Mouse (Mus musculus): ENCODE measurements around the gene Lyplal1. TPM values are rescaled to one million over a fixed set of nuclear protein-coding genes. Genes with fewer than 3 reads are reported as not detected.

Gene Lyplal1
- polyA plus RNA-seq, 1 experiment from 2014 or later, result 23.1 TPM

GRCm38 (mm10) chr1:186136636-186137380 lies 19.7 kb upstream of the Lyplal1 start:
- Histone ChIP-seq H3K36me3 (ENCODE audit: insufficient read depth) (no peaks in the 10 kb centered on the region), H3K4me2 (no peak overlapping the region), H3K27me3 (ENCODE audit: insufficient read depth, low read length) (no peaks in the 10 kb centered on the region), H3K4me1 (ENCODE audit: insufficient read depth) (peaks cover 5% of the 10 kb centered on the region), H3K27ac (ENCODE audit: low read depth) (peak overlapping the region; percentile 83), H3K4me3 (ENCODE audit: low read depth, low read length) (no peak overlapping the region), H3K9me3 (ENCODE audit: low read depth, low read length) (no peaks in the 10 kb centered on the region), H3K9ac (no peak overlapping the region)
- ATAC-seq (ENCODE audit: insufficient read depth) (no peak), DNase-seq (peak; percentile 46)
- 60% methylated on average over 6 of the region's 6 CpGs for WGBS
- TF ChIP-seq CTCF (IDR thresholded peaks at IDR 0.05; ENCODE audit: low read depth), result no peak

- Histone ChIP-seq H3K9me3 (ENCODE audit: low read depth, low read length) (no peaks in the 10 kb centered on the region), H3K27me3 (ENCODE audit: insufficient read depth, low read length) (no peaks in the 10 kb centered on the region), H3K27ac (ENCODE audit: low read depth) (no peak overlapping the region), H3K4me3 (ENCODE audit: low read depth, low read length) (no peak overlapping the region), H3K4me2 (no peak overlapping the region), H3K4me1 (ENCODE audit: insufficient read depth) (no peaks in the 10 kb centered on the region), H3K9ac (no peak overlapping the region), H3K36me3 (ENCODE audit: insufficient read depth) (no peaks in the 10 kb centered on the region)
- ATAC-seq (ENCODE audit: insufficient read depth), result no peak
- no peak for DNase-seq
- WGBS, result 75% methylated on average over 3 of the region's 3 CpGs
- no peak for TF ChIP-seq CTCF (IDR thresholded peaks at IDR 0.05; ENCODE audit: low read depth)
Measured at GRCm38 (mm10) chr1:186131465-186131864, 14.4 kb upstream of the Lyplal1 start.

DNA sequence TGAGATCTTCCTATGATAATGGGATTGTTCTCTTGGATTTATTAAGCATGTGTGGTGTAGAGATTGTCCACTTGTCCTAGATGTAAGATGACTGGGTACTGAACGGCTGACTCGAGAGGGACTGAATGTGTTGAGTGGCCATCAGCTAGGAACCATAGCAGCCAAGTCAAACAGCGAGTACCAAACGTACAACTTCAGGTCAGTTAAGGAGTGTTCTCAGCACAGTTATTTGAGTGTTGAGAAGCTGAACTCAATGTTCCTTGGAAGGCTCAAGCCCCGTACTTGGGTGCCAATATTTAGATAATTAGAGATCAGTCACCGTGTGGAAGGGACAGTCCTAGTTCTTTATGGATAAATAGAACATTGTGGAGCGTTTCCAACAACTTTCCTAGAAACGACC lies 11.8 kb upstream of the Lyplal1 start:
- Histone ChIP-seq H3K4me2 (no peak overlapping the region), H3K9me3 (ENCODE audit: low read depth, low read length) (no peaks in the 10 kb centered on the region), H3K27ac (ENCODE audit: low read depth) (no peak overlapping the region), H3K4me3 (ENCODE audit: low read depth, low read length) (no peak overlapping the region), H3K9ac (no peak overlapping the region), H3K4me1 (ENCODE audit: insufficient read depth) (no peaks in the 10 kb centered on the region), H3K36me3 (ENCODE audit: insufficient read depth) (no peaks in the 10 kb centered on the region), H3K27me3 (ENCODE audit: insufficient read depth, low read length) (no peaks in the 10 kb centered on the region)
- ATAC-seq (ENCODE audit: insufficient read depth) (no peak), DNase-seq (no peak)
- TF ChIP-seq CTCF (IDR thresholded peaks at IDR 0.05; ENCODE audit: low read depth), result no peak
- 73% methylated on average over 8 of the region's 8 CpGs for WGBS

DNA sequence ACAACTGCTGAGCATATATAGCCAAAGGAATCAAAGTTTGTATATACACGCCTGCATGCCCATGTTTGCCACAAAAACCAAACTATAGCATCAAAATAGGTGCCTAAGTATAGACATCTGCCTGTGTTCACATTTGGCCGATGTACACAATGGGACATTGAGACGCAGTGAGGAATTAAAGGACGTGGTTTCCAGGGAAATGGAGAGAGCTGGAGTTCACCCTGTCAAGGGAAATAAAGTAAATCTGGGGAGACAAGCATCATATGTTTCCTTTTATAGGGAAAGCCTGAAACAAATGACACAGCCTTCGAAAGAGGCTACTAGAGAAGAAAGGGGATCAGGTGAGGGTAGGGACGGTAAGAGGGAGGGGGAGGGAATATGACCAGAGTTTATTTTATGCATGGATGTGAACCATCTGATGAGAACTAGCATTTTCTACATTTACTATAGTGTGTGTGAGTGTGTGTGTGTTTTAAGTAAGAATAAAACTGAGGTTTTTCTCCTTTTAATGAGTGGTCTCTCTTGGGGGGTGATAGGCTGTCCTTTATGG lies 9.3 kb upstream of the Lyplal1 start:
- no peak overlapping the region for H3K27ac ChIP-seq (ENCODE audit: low read depth)
- no peaks in the 10 kb centered on the region for H3K9me3 ChIP-seq (ENCODE audit: low read depth, low read length)
- H3K36me3 ChIP-seq (ENCODE audit: insufficient read depth), result no peaks in the 10 kb centered on the region
- no peak overlapping the region for H3K4me3 ChIP-seq (ENCODE audit: low read depth, low read length)
- TF ChIP-seq CTCF (IDR thresholded peaks at IDR 0.05; ENCODE audit: low read depth), result no peak
- 66% methylated on average over 6 of the region's 6 CpGs for WGBS
- no peaks in the 10 kb centered on the region for H3K4me1 ChIP-seq (ENCODE audit: insufficient read depth)
- H3K27me3 ChIP-seq (ENCODE audit: insufficient read depth, low read length), result no peaks in the 10 kb centered on the region
- no peak for DNase-seq
- no peak overlapping the region for H3K4me2 ChIP-seq
- no peak for ATAC-seq (ENCODE audit: insufficient read depth)
- no peak overlapping the region for H3K9ac ChIP-seq

DNA sequence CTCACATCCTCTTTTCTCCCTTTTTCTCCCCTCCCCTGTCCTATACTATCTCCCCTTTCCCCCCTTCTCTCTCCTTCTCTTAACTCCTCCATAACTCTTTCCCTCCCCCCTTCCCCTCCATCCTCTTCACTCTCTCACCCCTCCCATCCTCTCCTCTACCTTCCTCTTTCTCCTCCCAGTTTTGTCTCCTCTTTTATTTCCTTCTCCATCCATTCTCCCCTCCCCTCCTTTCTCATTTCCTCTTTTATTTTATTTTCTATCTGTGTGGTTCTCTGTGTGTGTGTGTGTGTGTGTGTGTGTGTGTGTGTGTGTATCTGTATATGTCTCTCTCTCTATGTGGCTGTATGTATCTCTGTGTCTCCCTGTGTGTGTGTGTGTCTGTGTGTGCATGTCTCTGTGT lies 6.6 kb upstream of the Lyplal1 start:
- H3K4me3 ChIP-seq (ENCODE audit: low read depth, low read length), result no peak overlapping the region
- H3K9me3 ChIP-seq (ENCODE audit: low read depth, low read length), result no peaks in the 10 kb centered on the region
- no peak for DNase-seq
- no peak overlapping the region for H3K4me2 ChIP-seq
- ATAC-seq (ENCODE audit: insufficient read depth), result no peak
- H3K27ac ChIP-seq (ENCODE audit: low read depth), result no peak overlapping the region
- no peaks in the 10 kb centered on the region for H3K36me3 ChIP-seq (ENCODE audit: insufficient read depth)
- TF ChIP-seq CTCF (IDR thresholded peaks at IDR 0.05; ENCODE audit: low read depth), result no peak
- H3K4me1 ChIP-seq (ENCODE audit: insufficient read depth), result no peaks in the 10 kb centered on the region
- H3K9ac ChIP-seq, result no peak overlapping the region
- H3K27me3 ChIP-seq (ENCODE audit: insufficient read depth, low read length), result no peaks in the 10 kb centered on the region

DNA sequence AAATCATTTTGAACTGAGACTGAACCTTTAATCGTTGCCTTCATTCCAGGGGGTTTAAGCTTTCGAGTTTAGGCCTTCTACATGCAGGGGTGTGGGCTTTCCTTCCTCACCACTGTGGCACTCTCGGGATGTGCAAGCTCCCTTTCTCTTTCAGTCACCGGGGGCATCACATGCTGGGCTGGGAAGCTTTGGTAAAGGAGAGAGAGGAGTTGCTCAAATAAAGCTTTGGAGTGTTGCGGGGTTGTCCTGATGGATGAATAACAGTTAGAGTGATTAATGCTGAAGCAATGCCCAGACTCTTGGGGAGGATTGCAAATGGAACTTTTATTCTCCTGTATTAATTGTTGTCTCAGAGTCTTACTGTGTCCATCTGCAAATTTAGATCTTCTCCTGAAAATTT lies 2.7 kb upstream of the Lyplal1 start:
- 39% methylated on average over 5 of the region's 5 CpGs for WGBS
- Histone ChIP-seq H3K4me3 (ENCODE audit: low read depth, low read length) (no peak overlapping the region), H3K27me3 (ENCODE audit: insufficient read depth, low read length) (no peaks in the 10 kb centered on the region), H3K27ac (ENCODE audit: low read depth) (no peak overlapping the region), H3K36me3 (ENCODE audit: insufficient read depth) (no peaks in the 10 kb centered on the region), H3K4me1 (ENCODE audit: insufficient read depth) (peaks cover 6% of the 10 kb centered on the region; the same call in 1 of the 2 replicates), H3K9ac (no peak overlapping the region), H3K4me2 (no peak overlapping the region), H3K9me3 (ENCODE audit: low read depth, low read length) (no peaks in the 10 kb centered on the region)
- ATAC-seq (ENCODE audit: insufficient read depth) (no peak), DNase-seq (no peak)
- no peak for TF ChIP-seq CTCF (IDR thresholded peaks at IDR 0.05; ENCODE audit: low read depth)

DNA sequence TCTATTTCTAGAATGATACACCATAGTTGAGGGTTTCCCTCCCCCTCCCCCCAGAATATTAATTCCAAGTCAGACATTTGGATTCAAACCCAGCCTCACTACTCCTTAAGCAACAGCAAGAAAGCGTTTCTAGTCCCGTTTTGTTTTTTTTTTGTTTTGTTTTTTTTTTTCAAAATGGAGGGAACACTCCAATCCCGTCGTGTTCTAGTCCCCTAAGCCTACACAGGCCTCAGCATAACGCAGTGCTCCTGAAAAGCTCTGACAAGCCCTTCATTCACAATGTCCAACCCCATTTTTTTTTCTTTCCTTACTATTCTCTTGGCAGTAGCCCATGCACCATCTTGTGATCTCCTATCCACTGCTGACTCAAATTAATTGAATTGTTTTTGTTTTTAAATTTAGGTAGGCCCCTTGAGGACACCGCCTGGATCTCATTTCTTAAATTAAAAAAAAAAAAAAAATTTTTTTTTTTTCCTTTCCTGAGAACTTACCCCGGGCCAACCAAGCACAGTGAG lies 967 bp downstream of the Lyplal1 start:
- Histone ChIP-seq H3K4me3 (ENCODE audit: low read depth, low read length) (peak overlapping the region; percentile 70; the same call in 1 of the 2 replicates), H3K4me1 (ENCODE audit: insufficient read depth) (peaks cover 6% of the 10 kb centered on the region; the same call in 1 of the 2 replicates), H3K27me3 (ENCODE audit: insufficient read depth, low read length) (no peaks in the 10 kb centered on the region), H3K27ac (ENCODE audit: low read depth) (no peak overlapping the region), H3K9me3 (ENCODE audit: low read depth, low read length) (no peaks in the 10 kb centered on the region), H3K9ac (no peak overlapping the region; the same call in 1 of the 2 replicates), H3K4me2 (peak overlapping the region; percentile 87), H3K36me3 (ENCODE audit: insufficient read depth) (peaks cover 6% of the 10 kb centered on the region; the same call in 1 of the 2 replicates)
- DNase-seq (no peak), ATAC-seq (ENCODE audit: insufficient read depth) (no peak)
- no peak for TF ChIP-seq CTCF (IDR thresholded peaks at IDR 0.05; ENCODE audit: low read depth)
- 57% methylated on average over 7 of the region's 7 CpGs for WGBS
